Mouse (Mus musculus) MEL (cell line): ENCODE measurements around the gene Fam72a. TPM values are rescaled to one million over a fixed set of nuclear protein-coding genes. Genes with fewer than 3 reads are reported as not detected.

Experiments used
- DNase-seq: peaks from one replicate; pipeline ENCODE4 v3.0.0; 2011; ENCODE audit warnings: low read depth, low spot score
- H3K27ac ChIP-seq: 2 replicates; pipeline ENCODE4 v1.5.1; 2012; ENCODE audit warnings: low read depth, mild to moderate bottlenecking, control low read depth, low read length, moderate library complexity; ENCODE audit not compliant: control insufficient read depth
- H3K27me3 ChIP-seq, 2 experiments: fragments of 150-350 bp in 1 of 2; sonication (generic) in 1 of 2; 2 replicates each; pipeline ENCODE4 v1.6.1; 2012; ENCODE audit warnings: low read length in 2 of 2, mild to moderate bottlenecking in 2 of 2, improper control_type of control experiment in 1 of 2, moderate library complexity in 1 of 2; ENCODE audit not compliant: insufficient read depth in 2 of 2, control insufficient read depth in 1 of 2
- H3K36me3 ChIP-seq, 2 experiments: 2 replicates each; pipeline ENCODE4 v1.6.1; 2012 to 2014; ENCODE audit warnings: low read length in 2 of 2, improper control_type of control experiment in 1 of 2, inconsistent platforms in 1 of 2, mild to moderate bottlenecking in 1 of 2; ENCODE audit not compliant: insufficient read depth in 2 of 2, control insufficient read depth in 1 of 2
- H3K4me1 ChIP-seq, 2 experiments: fragments of 150-350 bp in 1 of 2; sonication (generic) in 1 of 2; 2 replicates each; pipeline ENCODE4 v1.6.1; 2012; ENCODE audit warnings: low read length in 2 of 2, improper control_type of control experiment in 1 of 2, mild to moderate bottlenecking in 1 of 2; ENCODE audit not compliant: insufficient read depth in 2 of 2, control insufficient read depth in 1 of 2
- H3K4me3 ChIP-seq, 2 experiments: fragments of 150-350 bp in 1 of 2; sonication (generic) in 1 of 2; 2 replicates each; pipeline ENCODE4 v1.5.1; 2012; ENCODE audit warnings: low read depth in 2 of 2, low read length in 2 of 2, mild to moderate bottlenecking in 2 of 2, moderate library complexity in 2 of 2, control low read depth in 1 of 2, improper control_type of control experiment in 1 of 2; ENCODE audit not compliant: control insufficient read depth in 1 of 2, insufficient read depth in 1 of 2
- H3K79me2 ChIP-seq: 2 replicates; pipeline ENCODE4 v1.6.1; 2012; ENCODE audit warnings: mild to moderate bottlenecking, low read length, moderate library complexity; ENCODE audit not compliant: control insufficient read depth, poor library complexity, insufficient read depth
- H3K9ac ChIP-seq: 2 replicates; pipeline ENCODE4 v1.6.1; 2012; ENCODE audit warnings: low read depth, mild to moderate bottlenecking, control low read depth, low read length, moderate library complexity; ENCODE audit not compliant: control insufficient read depth, poor library complexity, severe bottlenecking
- H3K9me3 ChIP-seq: fragments of 150-350 bp; sonication (generic); replicated peaks from 2 replicates; pipeline ENCODE4 v1.6.1; 2012; ENCODE audit warnings: mild to moderate bottlenecking, low read length, improper control_type of control experiment, moderate library complexity; ENCODE audit not compliant: insufficient read depth
- CHD1 ChIP-seq: IDR thresholded peaks from 2 replicates; pipeline ENCODE4 v1.6.1; 2012; ENCODE audit warnings: low read depth, mild to moderate bottlenecking, inconsistent platforms, low read length, improper control_type of control experiment
- CHD2 ChIP-seq: IDR thresholded peaks from 2 replicates; pipeline ENCODE4 v1.6.1; 2011; ENCODE audit warnings: low read length, improper control_type of control experiment
- E2F4 ChIP-seq: IDR thresholded peaks from 2 replicates; pipeline ENCODE4 v1.6.1; 2011; ENCODE audit warnings: low read depth, low read length, improper control_type of control experiment, borderline replicate concordance
- GABPA ChIP-seq: IDR thresholded peaks from 2 replicates; pipeline ENCODE4 v1.6.1; 2012; ENCODE audit warnings: low read depth, mild to moderate bottlenecking, inconsistent platforms, low read length, improper control_type of control experiment, moderate library complexity
- GATA1 ChIP-seq: IDR thresholded peaks from 2 replicates; pipeline ENCODE4 v1.6.1; 2011; ENCODE audit warnings: low read depth, low read length, improper control_type of control experiment
- JUND ChIP-seq: IDR thresholded peaks from 2 replicates; pipeline ENCODE4 v1.6.1; 2011; ENCODE audit warnings: low read depth, mild to moderate bottlenecking, improper control_type of control experiment, low read length
- MEF2A ChIP-seq: IDR thresholded peaks from 2 replicates; pipeline ENCODE4 v1.6.1; 2014; ENCODE audit warnings: low read depth, mild to moderate bottlenecking, inconsistent platforms, low read length, improper control_type of control experiment; ENCODE audit not compliant: poor library complexity, insufficient replicate concordance, severe bottlenecking; ENCODE audit errors: extremely low read depth
- MXI1 ChIP-seq: IDR thresholded peaks from 2 replicates; pipeline ENCODE4 v1.6.1; 2011; ENCODE audit warnings: mild to moderate bottlenecking, low read depth, low read length, improper control_type of control experiment
- MYB ChIP-seq: IDR thresholded peaks from 2 replicates; pipeline ENCODE4 v1.6.1; 2011; ENCODE audit warnings: mild to moderate bottlenecking, low read depth, low read length, improper control_type of control experiment
- MYC ChIP-seq: IDR thresholded peaks from 2 replicates; pipeline ENCODE4 v1.6.1; 2011; ENCODE audit warnings: low read depth, mild to moderate bottlenecking, low read length, improper control_type of control experiment, moderate library complexity
- NELFE ChIP-seq: IDR thresholded peaks from 2 replicates; pipeline ENCODE4 v1.6.1; 2011; ENCODE audit warnings: low read depth, low read length, improper control_type of control experiment
- POLR2A ChIP-seq, 2 experiments: IDR thresholded peaks; 2 replicates each; pipeline ENCODE4 v1.6.1; 2011 to 2012; ENCODE audit warnings: low read length in 2 of 2, mild to moderate bottlenecking in 2 of 2, control low read depth in 1 of 2, improper control_type of control experiment in 1 of 2, low read depth in 1 of 2, moderate library complexity in 1 of 2; ENCODE audit not compliant: control insufficient read depth in 1 of 2, insufficient read depth in 1 of 2, poor library complexity in 1 of 2
- POLR2AphosphoS2 ChIP-seq: IDR thresholded peaks from 2 replicates; pipeline ENCODE4 v1.6.1; 2011; ENCODE audit warnings: low read length, improper control_type of control experiment
- POLR2AphosphoS5 ChIP-seq: IDR thresholded peaks from 2 replicates; pipeline ENCODE4 v1.6.1; 2012; ENCODE audit warnings: low read depth, borderline replicate concordance, mild to moderate bottlenecking, inconsistent platforms, low read length, moderate library complexity, mixed read lengths
- RAD21 ChIP-seq: IDR thresholded peaks from 2 replicates; pipeline ENCODE4 v1.6.1; 2011; ENCODE audit warnings: mild to moderate bottlenecking, low read depth, low read length, improper control_type of control experiment
- SIN3A ChIP-seq: IDR thresholded peaks from 2 replicates; pipeline ENCODE4 v1.6.1; 2012; ENCODE audit warnings: low read length, improper control_type of control experiment, inconsistent platforms
- UBTF ChIP-seq: IDR thresholded peaks from 2 replicates; pipeline ENCODE4 v1.6.1; 2012; ENCODE audit warnings: low read depth, mild to moderate bottlenecking, inconsistent platforms, low read length, improper control_type of control experiment, moderate library complexity, borderline replicate concordance; ENCODE audit not compliant: insufficient read depth
- USF1 ChIP-seq: IDR thresholded peaks from 2 replicates; pipeline ENCODE4 v1.6.1; 2014; ENCODE audit warnings: low read depth, mild to moderate bottlenecking, inconsistent platforms, low read length, improper control_type of control experiment, moderate library complexity
- USF2 ChIP-seq, 2 experiments: IDR thresholded peaks; 2 replicates each; pipeline ENCODE4 v1.6.1; 2011 to 2012; ENCODE audit warnings: improper control_type of control experiment in 2 of 2, low read length in 2 of 2, borderline replicate concordance in 1 of 2, inconsistent platforms in 1 of 2, low read depth in 1 of 2, mild to moderate bottlenecking in 1 of 2; ENCODE audit not compliant: insufficient read depth in 1 of 2
- ZKSCAN1 ChIP-seq: IDR thresholded peaks from 2 replicates; pipeline ENCODE4 v1.6.1; 2012; ENCODE audit warnings: low read depth, mild to moderate bottlenecking, inconsistent platforms, low read length, improper control_type of control experiment, moderate library complexity
- ZNF384 ChIP-seq: IDR thresholded peaks from 2 replicates; pipeline ENCODE4 v1.6.1; 2012; ENCODE audit warnings: low read depth, mild to moderate bottlenecking, inconsistent platforms, low read length, improper control_type of control experiment
- polyA plus RNA-seq, 2 experiments: library from polyadenylated mRNA; stranded (reverse) in 1 of 2; unstranded in 1 of 2; fragments of >175 nt in 1 of 2; fragments of >200 nt in 1 of 2; gene quantifications; 2 replicates each; pipeline versions ENCODE4 v1.2.1 to v1.2.4; 2012; ENCODE audit warnings: low replicate concordance in 2 of 2, low read depth in 1 of 2; ENCODE audit not compliant: insufficient read length in 2 of 2, insufficient read depth in 1 of 2, missing spikeins in 1 of 2
- total RNA-seq: library from RNA; depleted of rRNA; stranded (reverse); fragments of 300-350 nt; gene quantifications from 2 replicates; pipeline ENCODE4 v1.2.3, GENCODE M21; 2012

Gene Fam72a
- total and polyA plus RNA-seq, 3 experiments, result 8.2 to 8.8 TPM; not detected in 1

GRCm38 (mm10) chr1:131511661-131512500 is 15.8 kb upstream of the Fam72a start:
- H3K9me3 ChIP-seq, result no peaks in the 10 kb centered on the region
- H3K4me1 ChIP-seq, result peaks cover 6 to 13% of the 10 kb centered on the region in 2 experiments; a peak in 3 of 4 replicates
- DNase-seq, result no peak
- no peaks in the 10 kb centered on the region for H3K27me3 ChIP-seq
- TF ChIP-seq MYB (no peak), ZNF384 (no peak), MEF2A (no peak), ZKSCAN1 (no peak), MYC (no peak)
- no peak overlapping the region for H3K4me3 ChIP-seq
- H3K79me2 ChIP-seq, result peaks cover 35% of the 10 kb centered on the region
- peaks cover 0 to 21% of the 10 kb centered on the region in 2 experiments; a peak in 2 of 4 replicates for H3K36me3 ChIP-seq
- H3K27ac ChIP-seq, result no peak overlapping the region
- no peak overlapping the region for H3K9ac ChIP-seq

GRCm38 (mm10) chr1:131513136-131513535 is 14.6 kb upstream of the Fam72a start:
- H3K4me1 ChIP-seq, result peaks cover 9 to 23% of the 10 kb centered on the region in 2 experiments
- TF ChIP-seq POLR2AphosphoS5 (no peak), RAD21 (no peak), USF1 (no peak), CHD1 (no peak), USF2 (IDR thresholded peaks at IDR 0.05; ENCODE audit: borderline replicate concordance in 1 of 2, insufficient read depth in 1 of 2, low read depth in 1 of 2, low read length in 2 of 2) (no peak), UBTF (no peak), MXI1 (no peak), CHD2 (no peak), POLR2AphosphoS2 (no peak), GABPA (no peak), MYB (no peak), NELFE (no peak), GATA1 (no peak), SIN3A (no peak), POLR2A (IDR thresholded peaks at IDR 0.05; ENCODE audit: control insufficient read depth in 1 of 2, insufficient read depth in 1 of 2, low read depth in 1 of 2, low read length in 2 of 2, poor library complexity in 1 of 2) (no peak), E2F4 (no peak), JUND (no peak)

More at GRCm38 (mm10) chr1:131513136-131513535, 14.6 kb upstream of the Fam72a start:
- Histone ChIP-seq H3K36me3 (peaks cover 0 to 29% of the 10 kb centered on the region in 2 experiments; a peak in 2 of 4 replicates), H3K4me3 (no peak overlapping the region), H3K79me2 (peaks cover 39% of the 10 kb centered on the region), H3K9me3 (no peaks in the 10 kb centered on the region), H3K27me3 (no peaks in the 10 kb centered on the region), H3K27ac (no peak overlapping the region), H3K9ac (no peak overlapping the region)
- no peak for DNase-seq
